Comparison of ENCODE assay signal across 26 mouse cellular contexts in the genomic region with DNA sequence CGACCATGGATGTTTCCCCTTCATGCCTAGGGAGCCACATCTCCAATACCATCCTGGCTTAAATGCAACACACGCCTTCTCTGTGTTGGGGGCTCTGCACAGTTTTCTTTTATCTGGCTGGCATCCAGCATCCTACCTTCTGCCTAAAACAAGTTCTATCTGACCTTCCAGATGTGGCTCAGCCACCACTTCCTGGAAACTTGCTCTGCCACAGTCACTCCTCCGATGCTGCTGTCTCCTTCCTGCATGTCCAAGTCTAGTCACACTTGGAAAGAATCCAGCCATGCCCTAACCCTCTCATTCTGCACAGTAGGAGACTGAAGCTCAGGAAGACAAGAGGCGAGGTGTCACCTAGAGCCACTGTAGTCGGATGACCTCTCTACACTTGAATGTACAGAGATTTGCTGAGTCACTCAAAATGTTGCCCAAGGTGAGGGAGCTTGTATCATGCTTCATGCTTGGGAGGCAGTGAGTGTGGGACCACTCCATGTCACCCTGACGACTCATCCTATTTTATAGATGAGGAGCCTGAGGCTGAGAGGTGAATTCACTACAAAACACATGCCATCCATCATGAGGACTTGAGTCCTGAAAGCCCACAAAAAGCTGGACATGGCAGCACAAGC.
A peak's percentile ranks its signal among the peaks of the same experiment; 100 is the strongest.
DNase-seq lines count a peak whose midpoint lies in the region; ATAC-seq lines count a peak whose summit lies in the region.
"Had no signal": no experiment of that assay in that cellular context is flagged by ENCODE, and none has a peak within 500 bp of the region (broad histone marks: within the 10 kb centered on the region; RNA-seq: fewer than 3 reads in every experiment).

No protein-coding gene starts in this region.

- H3K9me3 ChIP-seq in hindbrain, embryonic 10.5 days: no peaks in the 10 kb centered on the region
- H3K9me3 ChIP-seq in hindbrain, embryonic 12.5 days (replicated peaks): no peaks in the 10 kb centered on the region
- no peaks in the 10 kb centered on the region for H3K9me3 ChIP-seq in liver, embryonic 15.5 days (replicated peaks)
- no peaks in the 10 kb centered on the region for H3K9me3 ChIP-seq in midbrain, embryonic 15.5 days
- H3K9me3 ChIP-seq: forebrain, embryonic 10.5 days; heart, embryonic 15.5 days; limb, embryonic 10.5 days; midbrain, embryonic 13.5 days had no signal

- no peak overlapping the region for H3K4me2 ChIP-seq in hindbrain, embryonic 12.5 days (replicated peaks)
- 0 out of 2 replicates have a peak overlapping the region, but pooled peaks have one; percentile 1 for H3K4me2 ChIP-seq in liver, embryonic 15.5 days
- no peak overlapping the region for H3K4me2 ChIP-seq in midbrain, embryonic 15.5 days
- H3K4me2 ChIP-seq: heart, embryonic 15.5 days; midbrain, embryonic 13.5 days had no signal

- no peak for DNase-seq in hindbrain, embryonic 10.5 days (ENCODE audit: low spot score)
- DNase-seq in ES-CJ7 (ENCODE audit: low read depth, low spot score): peak; percentile 12
- DNase-seq in layer of hippocampus, adult 11-12 months (ENCODE audit: low spot score): no peak
- DNase-seq in frontal cortex, postnatal 14 days (ENCODE audit: low spot score in 2 of 2): no peak
- DNase-seq: adrenal gland, postnatal 10 days; cerebellum, postnatal 10 days; embryo, embryonic 11 days; gastrocnemius, postnatal 10 days; heart, adult 2 months; heart, postnatal 4 days; kidney, adult 2 months; kidney, postnatal 14 days; lung, adult 18-20 months; thymus, adult 2 months had no signal

- peak overlapping the region; percentile 35; the same call in 1 of the 2 replicates for H3K27ac ChIP-seq in hindbrain, embryonic 10.5 days
- no peak overlapping the region for H3K27ac ChIP-seq in hindbrain, embryonic 12.5 days
- no peak overlapping the region for H3K27ac ChIP-seq in liver, embryonic 15.5 days (replicated peaks)
- no peak overlapping the region for H3K27ac ChIP-seq in midbrain, embryonic 15.5 days
- H3K27ac ChIP-seq: forebrain, embryonic 10.5 days; heart, adult 2 months; heart, embryonic 15.5 days; left cerebral cortex, adult 2 months; limb, embryonic 10.5 days; midbrain, embryonic 13.5 days had no signal

- ATAC-seq in hindbrain, embryonic 12.5 days (ENCODE audit: low FRiP score): no peak
- ATAC-seq in erythroid progenitor cell, adult 5-6 weeks (replicated peaks; ENCODE audit: low FRiP score, poor library complexity, severe bottlenecking): peak; percentile 57; the same call in 1 of the 2 replicates
- ATAC-seq in liver, embryonic 15.5 days (ENCODE audit: insufficient read depth): peak; percentile 60
- no peak for ATAC-seq in midbrain, embryonic 15.5 days (replicated peaks)
- ATAC-seq: activated CD4-positive, CD25-positive, alpha-beta regulatory T cell, adult 4 months; midbrain, embryonic 13.5 days; Patski had no signal

- peaks cover 35% of the 10 kb centered on the region for H3K27me3 ChIP-seq in hindbrain, embryonic 10.5 days (ENCODE audit: insufficient read depth, poor library complexity, severe bottlenecking)
- H3K27me3 ChIP-seq in hindbrain, embryonic 12.5 days: no peaks in the 10 kb centered on the region; the same call in 1 of the 2 replicates
- no peaks in the 10 kb centered on the region for H3K27me3 ChIP-seq in liver, embryonic 15.5 days
- H3K27me3 ChIP-seq in midbrain, embryonic 15.5 days (replicated peaks): no peaks in the 10 kb centered on the region
- H3K27me3 ChIP-seq: heart, embryonic 15.5 days; Patski had no signal

- H3K36me3 ChIP-seq in hindbrain, embryonic 10.5 days: no peaks in the 10 kb centered on the region
- H3K36me3 ChIP-seq in hindbrain, embryonic 12.5 days: no peaks in the 10 kb centered on the region
- no peaks in the 10 kb centered on the region for H3K36me3 ChIP-seq in liver, embryonic 15.5 days (replicated peaks)
- H3K36me3 ChIP-seq in midbrain, embryonic 15.5 days (replicated peaks): no peaks in the 10 kb centered on the region
- H3K36me3 ChIP-seq: forebrain, embryonic 10.5 days; heart, embryonic 15.5 days; limb, embryonic 10.5 days; midbrain, embryonic 13.5 days had no signal

- H3K9ac ChIP-seq in hindbrain, embryonic 12.5 days: no peak overlapping the region
- no peak overlapping the region for H3K9ac ChIP-seq in liver, embryonic 15.5 days
- no peak overlapping the region for H3K9ac ChIP-seq in midbrain, embryonic 15.5 days
- H3K9ac ChIP-seq: heart, embryonic 15.5 days; midbrain, embryonic 13.5 days had no signal

- H3K4me1 ChIP-seq in hindbrain, embryonic 10.5 days (replicated peaks): peaks cover 33% of the 10 kb centered on the region
- peaks cover 25% of the 10 kb centered on the region for H3K4me1 ChIP-seq in hindbrain, embryonic 12.5 days
- H3K4me1 ChIP-seq in liver, embryonic 15.5 days (replicated peaks): peaks cover 13% of the 10 kb centered on the region
- peaks cover 18% of the 10 kb centered on the region for H3K4me1 ChIP-seq in midbrain, embryonic 15.5 days

- no peak overlapping the region for H3K4me3 ChIP-seq in hindbrain, embryonic 10.5 days
- H3K4me3 ChIP-seq in hindbrain, embryonic 12.5 days: no peak overlapping the region
- H3K4me3 ChIP-seq in liver, embryonic 15.5 days (replicated peaks): no peak overlapping the region
- H3K4me3 ChIP-seq in midbrain, embryonic 15.5 days: no peak overlapping the region
- H3K4me3 ChIP-seq: forebrain, embryonic 10.5 days; heart, adult 2 months; heart, embryonic 15.5 days; left cerebral cortex, adult 2 months; limb, embryonic 10.5 days; midbrain, embryonic 13.5 days; myocyte had no signal

- 85% methylated on average over 6 of the region's 6 CpGs for WGBS in hindbrain, embryonic 10.5 days
- 79% methylated on average over 6 of the region's 6 CpGs for WGBS in hindbrain, embryonic 12.5 days
- 33% methylated on average over 6 of the region's 6 CpGs for WGBS in liver, embryonic 15.5 days (ENCODE audit: insufficient replicate concordance)
- WGBS in midbrain, embryonic 15.5 days: 89% methylated on average over 6 of the region's 6 CpGs

Comparison
In these comparisons a context has a peak if more than half of its experiments do, and no peak if none do; other contexts are left out.
1. ATAC-seq: peak in erythroid progenitor cell, adult 5-6 weeks (single experiment) and liver, embryonic 15.5 days (single experiment); none in hindbrain, embryonic 12.5 days (single experiment) and midbrain, embryonic 15.5 days (single experiment).